Mouse (Mus musculus): Measurements from ENCODE around the gene Crybg1.
"Not testable (repeated sequence)": the region's sequence is repeated elsewhere in the genome, so short reads cannot be mapped to it uniquely, and the experiment has no call there.

Crybg1 gene

DNA sequence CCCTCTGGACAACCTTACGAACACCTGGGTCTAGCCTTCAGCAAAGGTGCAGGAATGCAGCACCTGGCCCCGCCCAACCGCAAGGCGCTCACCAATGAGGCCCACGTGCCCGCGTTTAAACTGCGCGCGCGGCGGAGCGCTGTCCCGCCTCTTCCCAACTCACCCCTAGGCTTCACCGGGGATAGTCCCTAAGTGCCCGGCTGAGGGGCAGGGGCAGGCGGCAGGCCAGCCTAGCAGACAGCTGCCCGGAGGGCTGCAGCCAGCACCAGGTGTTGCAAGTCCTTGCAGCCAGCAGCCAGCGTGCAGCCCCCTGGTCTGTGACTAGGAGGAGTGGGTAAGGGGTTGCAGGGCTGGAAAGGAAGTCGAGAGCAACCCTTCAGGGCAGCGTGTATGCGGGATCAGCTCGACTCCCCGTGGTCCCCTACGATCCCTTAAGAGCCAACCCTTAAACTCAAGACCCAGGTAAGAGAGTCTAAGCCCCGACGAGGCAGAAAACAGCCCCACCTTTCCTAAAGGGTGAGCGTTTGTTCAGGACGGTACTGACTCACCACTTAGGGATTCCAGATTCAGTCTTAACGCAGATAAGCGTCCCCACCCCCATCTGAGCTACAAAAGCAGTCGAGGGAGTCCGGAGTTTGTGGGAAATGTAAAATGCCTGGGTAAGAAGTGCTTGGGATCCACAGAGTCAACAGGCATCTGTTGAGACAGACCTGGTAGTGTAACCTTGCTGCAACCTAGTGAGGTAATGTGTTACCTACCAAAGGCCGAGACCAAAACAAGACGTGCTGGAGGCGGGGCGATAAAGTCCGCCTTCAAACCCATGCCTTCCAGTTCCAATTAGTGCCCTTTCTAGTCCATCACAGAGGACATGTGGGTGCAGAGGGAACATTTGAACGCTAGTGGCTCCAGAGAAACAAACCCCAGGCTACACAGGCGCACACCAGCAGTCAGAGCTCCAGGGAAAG, 142.7 kb downstream of the Crybg1 start:
- no peak for DNase-seq

DNA sequence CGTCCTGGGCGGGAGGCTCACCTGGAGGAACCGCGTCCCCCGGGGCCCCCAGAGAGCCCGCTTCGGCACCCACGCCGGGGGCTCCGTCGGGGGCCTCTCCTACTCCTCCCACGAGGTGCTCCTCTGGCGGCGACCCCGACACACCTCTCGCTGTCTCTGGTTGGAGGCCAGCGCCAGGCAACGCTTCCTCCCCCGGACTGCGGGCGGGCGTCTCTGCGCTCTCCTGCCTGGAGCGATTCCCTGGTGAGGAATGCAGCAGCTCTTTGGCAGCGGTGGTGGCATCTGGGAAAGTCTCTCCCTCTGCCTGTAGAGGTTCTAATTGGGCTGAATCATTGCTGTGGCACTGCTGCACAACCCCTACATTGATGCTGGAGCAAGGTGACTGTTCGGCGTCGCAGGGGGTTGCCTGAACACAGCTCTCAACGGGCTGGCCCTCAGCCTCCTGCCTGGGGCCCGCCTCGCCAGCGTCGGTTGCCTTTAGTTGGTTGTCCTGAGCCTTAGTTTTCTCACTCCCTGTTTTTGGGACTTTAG, 144.4 kb downstream of the Crybg1 start:
- DNase-seq, result no peak

DNA sequence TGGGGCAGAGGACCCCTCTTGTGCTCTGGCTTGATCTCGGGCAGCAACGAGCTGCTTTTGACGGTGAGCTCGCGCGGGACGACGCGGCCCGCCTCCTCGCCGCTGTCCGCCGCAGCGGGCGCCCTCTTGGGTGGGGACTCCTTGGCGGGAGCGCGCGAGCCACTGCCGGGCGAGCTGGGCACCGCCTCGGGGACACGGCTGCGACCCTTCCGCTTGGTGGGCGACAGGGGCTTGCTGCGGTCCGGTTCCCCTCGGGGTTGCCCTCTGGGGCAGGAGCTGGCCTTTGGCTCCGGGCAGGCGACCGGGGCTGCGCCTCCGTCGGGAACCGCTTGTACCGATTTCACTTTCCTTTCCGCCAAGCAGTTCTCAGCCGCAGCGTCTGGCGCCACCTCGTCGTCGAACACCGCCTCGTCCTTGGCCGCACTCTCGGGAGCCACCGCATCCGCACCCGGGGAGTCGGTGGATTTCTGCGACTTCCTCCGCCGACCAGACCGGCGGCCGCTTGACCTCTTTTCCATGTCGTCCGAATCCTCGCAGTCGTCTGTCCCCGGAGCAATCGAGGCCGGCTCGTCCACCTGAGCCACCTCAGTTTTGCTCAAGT, 145.0 kb downstream of the Crybg1 start:
- no peak for DNase-seq

DNA sequence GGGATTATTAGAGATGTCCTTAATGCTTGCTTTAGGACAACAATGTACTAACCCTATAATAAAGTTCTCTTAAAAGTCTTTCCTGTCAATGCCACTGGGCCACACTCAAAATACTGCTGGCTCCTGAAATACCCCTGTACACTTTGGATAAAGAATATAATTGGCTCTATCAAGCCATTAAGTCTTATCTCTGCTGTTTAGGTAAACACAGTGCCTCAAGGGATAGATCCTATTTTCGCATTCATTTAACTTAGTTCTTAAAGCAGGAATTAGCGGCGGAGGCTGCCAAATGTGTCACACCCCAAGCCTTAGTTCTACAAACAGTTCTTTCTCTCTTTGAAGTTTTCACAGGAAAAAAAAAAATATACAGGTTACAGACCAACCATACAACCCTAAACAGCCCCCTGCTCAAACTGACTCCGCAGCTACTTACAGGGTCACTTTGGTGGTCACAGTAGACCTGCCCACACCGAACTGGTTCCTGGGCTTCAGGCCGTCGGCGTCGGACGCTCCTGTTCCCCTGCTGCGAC, 145.6 kb downstream of the Crybg1 start:
- no peak for DNase-seq

DNA sequence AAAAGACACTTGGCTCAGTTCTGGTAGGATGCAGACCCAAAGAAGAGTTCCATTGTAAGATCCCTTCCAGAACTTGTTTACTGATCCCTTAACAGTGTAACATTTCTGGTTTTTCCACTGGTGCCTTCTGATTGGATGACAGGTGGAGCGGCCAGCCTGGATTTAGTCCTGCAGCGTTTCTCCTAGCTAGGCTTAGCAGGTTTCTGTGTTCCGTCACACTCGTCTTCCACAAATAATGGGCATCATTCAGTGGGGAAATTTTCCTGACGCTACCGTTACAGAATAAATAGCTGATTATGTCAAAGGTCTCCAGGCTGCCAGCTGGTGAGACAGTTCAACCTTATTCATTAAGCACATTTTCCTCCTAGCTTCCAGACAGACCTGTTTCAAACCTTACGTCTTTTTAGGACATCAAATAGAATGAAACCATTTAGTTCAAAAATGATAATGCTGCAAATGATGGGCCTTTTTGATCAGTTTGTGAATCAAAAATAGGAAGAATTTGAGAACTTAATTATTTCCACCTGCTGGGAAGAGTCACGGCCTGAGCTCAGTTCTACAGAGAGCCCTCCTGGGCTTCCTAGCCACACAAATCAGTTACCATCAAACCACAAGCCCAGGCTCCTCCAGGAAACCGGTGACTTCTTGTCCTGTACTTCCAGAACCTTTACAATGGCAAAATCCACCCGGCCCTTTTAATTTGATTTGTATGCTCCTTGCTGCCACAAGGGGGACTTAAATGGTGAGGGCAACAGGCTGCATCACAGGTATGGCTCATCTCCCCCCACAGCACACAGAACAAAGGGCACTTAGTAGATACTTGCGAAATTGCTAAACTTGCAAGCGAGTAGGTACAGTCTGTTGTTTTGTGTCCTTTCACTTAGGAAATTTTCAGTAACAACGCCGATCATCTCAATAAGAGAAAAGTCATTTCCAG, 146.4 kb downstream of the Crybg1 start:
- DNase-seq, result no peak

DNA sequence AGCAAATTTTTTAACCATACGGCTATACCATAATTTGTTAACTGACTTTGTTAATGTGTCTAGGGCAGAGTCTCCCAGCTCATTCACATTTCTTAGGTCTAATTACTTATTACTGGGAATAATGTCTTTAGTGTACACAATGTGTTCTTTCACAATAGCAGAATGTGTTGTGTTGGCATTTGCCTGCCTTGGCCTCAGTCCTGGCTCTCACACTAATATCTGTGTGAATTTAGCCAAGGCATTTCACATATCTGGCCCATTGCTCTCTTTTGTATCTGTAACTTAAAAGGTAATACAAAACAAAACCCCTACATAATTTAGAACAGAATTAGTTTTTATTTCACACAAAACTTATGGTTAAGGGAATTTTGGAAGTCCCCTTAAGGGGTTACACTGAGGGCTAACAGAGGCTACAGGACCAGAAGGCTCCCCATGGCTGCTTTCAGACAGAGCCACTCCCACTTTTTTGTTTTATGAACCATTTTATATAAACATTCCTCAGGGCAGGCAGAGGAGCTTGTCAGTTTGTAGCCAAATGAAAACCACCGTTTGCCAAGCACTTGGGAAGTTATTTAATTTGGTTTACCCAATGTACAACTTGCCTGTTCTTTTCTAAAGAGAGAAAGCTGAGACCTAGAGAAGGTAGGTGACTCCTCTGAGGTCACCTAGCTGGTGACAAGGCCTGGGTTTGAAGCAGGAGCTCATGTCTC, 148.3 kb downstream of the Crybg1 start:
- DNase-seq, result no peak

DNA sequence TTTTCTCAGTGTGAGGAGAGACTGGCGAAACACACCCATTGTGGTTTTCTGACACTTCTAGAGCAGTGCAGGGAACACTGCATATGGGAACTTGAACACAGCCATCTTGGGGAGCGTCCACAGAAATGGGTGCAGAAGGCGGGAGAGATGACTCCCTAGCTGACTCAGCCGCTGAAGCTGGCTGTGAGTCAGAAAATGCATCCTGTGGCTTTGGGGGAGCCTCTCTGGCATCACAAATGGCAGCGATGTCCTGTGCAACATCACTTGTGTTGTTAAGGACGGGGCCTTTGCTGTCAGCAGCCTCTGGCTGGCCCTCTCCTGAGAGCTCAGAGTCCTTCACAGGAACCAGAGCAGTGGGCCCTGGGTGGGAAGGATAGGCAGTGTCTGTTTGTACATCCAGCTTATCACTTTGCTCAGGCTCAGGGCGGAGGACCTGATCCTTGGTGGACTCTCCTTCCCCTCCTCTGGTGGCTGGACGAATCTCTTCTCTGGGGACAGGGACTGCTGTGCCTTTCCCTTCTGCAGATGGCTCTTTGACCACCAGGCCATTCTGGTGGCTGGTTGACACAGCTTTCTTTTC, 150.1 kb downstream of the Crybg1 start:
- DNase-seq, result no peak

DNA sequence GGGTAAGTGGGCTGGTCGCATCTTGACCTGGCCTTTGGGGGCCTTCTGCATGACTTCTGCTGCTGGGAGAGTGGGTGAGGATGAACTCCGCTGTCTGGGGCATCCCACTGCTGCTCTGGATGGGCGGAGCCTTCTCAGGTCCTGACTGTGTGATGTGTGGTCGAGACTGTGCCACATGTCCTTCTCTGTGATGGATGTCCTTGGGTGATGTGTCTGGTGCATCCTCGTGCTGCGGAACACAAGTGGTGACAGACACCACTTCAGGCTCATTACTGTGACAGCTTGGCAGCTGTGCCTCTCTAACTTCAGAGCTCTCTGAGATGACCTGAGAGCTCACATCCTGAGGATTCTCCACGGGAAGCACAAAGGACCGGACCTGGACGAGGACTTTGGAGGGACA, 150.6 kb downstream of the Crybg1 start:
- DNase-seq, result no peak

DNA sequence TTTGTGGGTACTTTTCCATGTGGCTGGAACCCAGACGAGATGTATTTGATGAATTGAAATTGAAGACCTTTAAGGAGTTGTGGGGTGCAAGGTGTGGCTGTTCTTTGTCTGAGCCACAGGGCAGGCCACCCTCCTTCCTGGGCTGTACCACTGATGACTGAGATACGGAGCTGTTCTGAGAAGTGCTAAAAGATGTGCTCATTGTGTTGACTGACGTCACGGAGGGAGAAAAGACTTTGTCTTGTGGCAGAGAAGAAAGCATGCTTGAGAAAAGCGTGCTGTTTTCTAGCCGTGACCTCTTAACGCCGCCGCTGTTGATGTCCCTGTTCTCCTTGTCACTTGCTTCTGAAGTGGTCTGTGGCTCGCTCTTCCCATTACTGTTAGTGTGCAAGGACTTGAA, 151.4 kb downstream of the Crybg1 start:
- DNase-seq, result no peak

DNA sequence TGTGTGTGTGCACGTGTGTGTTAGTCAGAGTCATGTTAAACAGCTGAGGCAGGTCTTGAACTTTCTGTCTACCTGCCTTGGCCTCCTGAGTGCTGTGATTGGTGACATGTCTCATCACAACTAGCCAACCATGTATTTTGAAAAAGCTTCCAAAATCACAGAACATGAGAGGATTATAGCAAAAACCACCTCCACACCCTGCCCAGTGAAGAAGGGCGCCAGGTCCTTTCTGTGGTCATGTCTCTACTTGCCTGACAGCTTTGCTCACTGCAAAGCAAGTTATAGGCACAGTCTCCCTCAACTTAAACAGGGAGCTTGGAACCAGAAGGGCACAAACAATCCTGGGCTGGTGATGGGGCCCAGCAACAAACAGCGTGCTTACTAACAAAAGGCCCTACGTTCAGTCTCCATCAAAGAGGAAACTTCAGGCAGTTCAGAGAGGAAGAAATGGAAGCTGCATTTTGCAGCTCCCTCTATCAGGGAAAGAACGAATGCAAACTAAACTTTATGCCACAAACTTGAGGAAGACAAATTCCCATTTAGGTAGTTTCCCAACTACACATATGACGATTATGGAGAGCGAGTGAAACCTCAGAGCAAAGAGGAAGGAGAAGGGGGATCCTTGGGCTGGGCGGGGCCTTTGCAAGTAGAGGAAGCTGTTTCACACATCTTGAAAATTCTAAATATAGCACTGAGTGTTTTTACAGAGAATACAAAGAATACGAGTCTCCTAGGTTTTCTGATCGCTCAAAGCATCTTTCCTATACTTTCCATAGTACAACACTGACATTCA, 152.6 kb downstream of the Crybg1 start:
- no peak for DNase-seq

DNA sequence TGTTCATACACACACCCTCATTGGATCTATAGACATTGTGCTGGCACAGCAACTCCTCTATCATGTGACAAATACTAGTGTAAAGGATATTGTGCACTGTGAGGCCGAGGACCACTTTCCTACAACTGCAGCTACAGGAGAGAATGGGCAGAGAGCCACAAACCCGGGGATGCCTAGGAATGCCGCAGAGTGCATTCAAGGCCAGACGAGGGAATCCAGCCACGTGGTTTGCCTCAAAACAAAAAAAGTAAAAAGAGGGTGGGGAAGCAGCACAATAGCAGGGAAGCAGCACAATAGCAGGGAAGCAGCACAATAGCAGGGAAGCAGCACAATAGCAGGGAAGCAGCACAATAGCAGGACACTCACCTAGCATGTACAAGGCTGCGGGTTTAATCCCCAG, 155.5 kb downstream of the Crybg1 start:
- DNase-seq, result no peak

DNA sequence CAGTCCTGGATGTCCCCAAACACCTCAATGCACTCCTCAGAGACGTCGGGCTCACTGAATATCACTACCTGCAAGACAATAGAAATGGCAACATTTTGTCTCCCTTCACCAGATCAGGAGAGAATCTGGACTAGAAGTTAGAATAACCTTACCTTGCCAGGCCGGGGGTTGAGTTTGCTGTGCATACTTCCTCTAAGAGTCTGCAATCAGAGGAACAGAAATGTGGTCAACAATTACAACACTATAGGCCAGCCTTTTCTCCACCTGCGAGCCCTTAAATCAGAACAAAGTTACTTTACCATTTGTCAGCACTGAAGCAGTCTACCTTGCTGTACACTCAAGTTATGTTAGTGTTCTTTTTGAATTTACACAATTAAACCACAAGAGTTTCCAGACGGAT, 156.1 kb downstream of the Crybg1 start:
- DNase-seq, result no peak

DNA sequence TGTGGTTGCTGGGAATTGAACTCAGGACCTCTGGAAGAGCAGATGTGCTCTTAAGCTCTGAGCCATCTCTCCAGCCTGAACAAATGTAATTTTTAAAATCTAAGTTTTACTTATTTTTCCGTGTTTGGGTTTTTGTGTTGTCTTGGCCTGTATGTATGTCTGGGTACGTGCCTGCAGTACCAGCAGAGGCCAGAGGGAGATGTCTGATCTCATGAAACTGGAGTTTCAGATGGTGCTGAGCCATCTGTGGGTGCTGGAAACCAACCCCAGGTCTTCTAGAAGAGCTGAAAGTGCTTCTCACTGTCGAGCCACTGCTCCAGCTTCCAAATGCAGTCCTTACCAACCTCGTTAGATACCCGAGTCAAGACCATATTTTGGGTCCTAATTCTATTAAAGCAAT, 157.4 kb downstream of the Crybg1 start:
- DNase-seq, result no peak

DNA sequence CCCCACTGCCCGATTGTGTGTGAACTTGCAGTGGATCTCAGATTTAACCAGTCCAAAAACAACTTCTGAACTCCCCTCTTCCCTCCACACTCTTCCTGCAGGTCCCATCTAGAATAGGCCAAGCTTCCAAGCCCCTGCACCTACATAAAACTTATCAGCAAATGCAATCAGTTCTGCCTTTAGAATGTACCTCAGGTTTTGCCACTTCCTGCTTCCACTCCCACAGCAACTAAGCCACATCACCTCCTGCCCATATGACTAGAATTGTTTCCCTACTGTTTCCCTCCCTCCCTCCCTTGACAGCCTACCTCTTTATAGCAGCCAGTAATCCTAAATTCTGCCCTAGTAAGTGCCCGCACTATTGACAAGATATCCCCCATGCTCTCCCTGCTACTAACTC, 164.8 kb downstream of the Crybg1 start:
- no peak for DNase-seq

DNA sequence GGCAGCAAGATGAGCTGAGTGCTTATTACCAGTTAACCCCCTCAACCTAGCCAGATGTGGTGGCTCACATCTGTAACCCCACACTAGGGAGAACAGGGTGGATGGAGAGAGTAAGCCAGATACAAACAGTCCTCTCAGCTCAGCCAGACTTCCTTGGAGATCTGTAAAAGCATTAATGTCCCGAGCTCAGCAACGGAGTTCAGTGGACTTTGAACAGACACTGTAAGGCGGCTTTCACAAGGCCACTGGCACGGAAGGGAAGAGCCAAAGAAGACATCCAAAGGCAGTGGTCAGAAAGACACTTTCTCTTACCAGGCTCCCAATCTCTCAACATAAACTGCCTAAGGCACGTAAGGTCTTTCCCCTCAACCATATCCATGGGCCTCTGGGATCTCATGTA, 165.4 kb downstream of the Crybg1 start:
- DNase-seq, result no peak

DNA sequence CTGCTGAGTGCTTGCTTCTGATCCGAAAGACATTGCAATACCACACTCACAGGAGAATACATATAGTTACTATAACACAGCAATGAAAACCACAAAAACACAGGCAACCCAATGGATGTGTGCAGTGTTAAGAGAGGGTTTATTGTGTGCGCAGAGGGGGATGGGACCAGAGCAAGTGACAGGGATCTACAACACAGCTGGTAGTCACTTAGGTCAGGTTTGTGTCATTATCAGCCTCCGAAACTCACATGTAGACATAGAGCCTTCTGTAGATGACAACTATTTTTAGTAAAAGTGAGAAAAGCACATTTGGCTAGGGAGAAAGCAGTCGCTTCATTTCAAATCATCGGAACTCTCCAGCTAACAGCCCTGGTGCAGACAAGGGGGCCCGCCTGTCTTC, 166.2 kb downstream of the Crybg1 start:
- no peak for DNase-seq

DNA sequence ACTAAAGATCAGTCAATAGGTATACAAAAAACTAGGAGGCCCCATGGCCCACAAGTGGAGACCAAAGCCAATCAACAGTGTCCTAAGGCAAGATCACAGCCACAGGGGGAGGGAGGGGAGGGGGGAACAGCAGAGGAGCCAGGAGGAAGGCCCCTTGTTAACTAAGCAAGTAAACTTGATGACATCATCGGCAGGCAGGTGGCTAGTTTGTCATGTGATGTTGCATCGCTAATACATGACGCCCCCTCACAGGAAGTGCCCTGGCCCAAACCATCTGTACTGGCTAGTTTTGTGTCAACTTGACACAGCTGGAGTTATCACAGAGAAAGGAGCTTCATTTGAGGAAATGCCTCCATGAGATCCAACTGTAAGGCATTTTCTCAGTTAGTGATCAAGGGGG, 167.9 kb downstream of the Crybg1 start:
- not testable (repeated sequence) for DNase-seq

DNA sequence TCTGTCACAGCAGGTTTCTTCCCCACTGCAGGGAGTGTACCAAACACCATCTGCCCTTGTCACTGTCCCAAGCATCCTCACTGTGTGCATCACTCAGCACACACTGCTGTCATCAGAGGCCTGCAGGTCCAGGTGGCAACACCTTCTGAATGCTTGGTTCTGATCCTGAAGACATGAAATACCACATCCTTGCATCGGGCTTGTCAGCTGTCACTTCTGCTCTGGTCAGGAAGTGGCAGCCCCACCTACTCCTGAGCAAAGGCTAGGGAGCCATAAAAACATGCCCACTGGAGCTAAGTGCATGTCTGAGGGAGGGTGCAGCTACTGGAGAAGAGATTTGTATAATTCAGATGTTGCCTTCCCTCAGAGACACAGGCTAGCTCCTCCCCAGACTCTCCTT, 168.6 kb downstream of the Crybg1 start:
- DNase-seq, result no peak

DNA sequence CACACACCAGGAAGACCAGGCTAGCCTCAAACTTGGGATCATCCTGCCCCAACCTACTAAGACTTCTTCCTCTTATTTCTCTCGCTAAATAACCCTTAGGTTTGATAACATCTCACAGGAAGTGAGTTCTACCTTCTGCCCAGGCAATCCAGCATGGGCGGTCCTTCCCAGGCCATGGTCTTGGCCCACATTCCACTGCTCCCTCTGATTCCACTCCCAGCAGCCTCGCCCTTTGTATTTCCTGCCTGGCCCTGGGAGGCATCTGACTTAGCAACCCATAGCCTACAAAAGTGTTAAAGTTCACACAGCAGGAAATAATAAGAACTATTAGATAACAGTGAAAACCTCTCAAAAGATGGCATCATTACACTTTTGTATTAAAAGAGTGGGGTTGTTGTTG, 171.3 kb downstream of the Crybg1 start:
- no peak for DNase-seq

DNA sequence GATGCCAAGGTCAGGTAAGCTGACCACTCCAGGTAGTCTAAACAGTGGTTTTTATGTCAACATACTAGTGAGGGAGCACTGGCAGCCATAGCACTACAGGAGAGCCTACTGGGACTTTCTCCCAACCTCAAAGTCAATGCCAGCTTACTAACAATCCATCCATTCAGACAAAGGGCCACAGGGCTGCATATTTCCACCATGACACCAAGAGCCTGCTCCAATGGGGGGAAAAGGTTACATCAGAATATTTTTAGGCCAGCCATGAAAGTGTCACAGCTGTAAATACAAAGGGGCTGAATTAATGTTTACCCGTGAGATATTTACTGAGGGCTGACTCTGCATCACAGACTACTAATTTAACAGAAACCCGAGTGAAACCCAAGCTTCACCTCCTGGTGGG, 175.4 kb downstream of the Crybg1 start:
- DNase-seq, result no peak

DNA sequence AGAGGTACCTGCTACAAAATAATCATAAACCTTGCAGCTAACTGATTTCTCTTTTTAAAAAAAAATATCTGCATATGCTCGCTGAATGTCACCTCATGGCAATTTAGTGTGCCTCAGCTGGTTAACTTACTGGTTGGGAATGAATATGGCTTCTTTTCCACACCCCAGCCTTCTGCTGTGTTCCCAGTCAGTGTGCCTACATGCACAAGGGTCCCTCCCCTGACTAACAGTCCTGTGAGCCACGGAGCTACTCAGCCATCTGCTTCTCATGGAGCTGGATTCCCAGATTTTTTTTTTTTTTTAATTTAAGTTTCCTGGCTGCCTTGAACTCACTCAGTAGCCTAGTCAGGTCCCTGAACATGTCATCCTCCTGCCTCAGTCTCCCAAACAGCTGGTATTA, 183.7 kb downstream of the Crybg1 start:
- DNase-seq, result no peak
